Mouse (Mus musculus) adipose tissue, adult 10 weeks (tissue): ENCODE data around the gene Snx13. TPM values are rescaled to one million over a fixed set of nuclear protein-coding genes. Genes with fewer than 3 reads are reported as not detected.

ENCODE experiments used
- polyA plus RNA-seq: library from polyadenylated mRNA; stranded (reverse); fragments of 350-450 nt; fragmentation: Illumina TruSeq; extraction: RNeasy Lipid Tissue Mini Kit (QIAGEN cat#74804); gene quantifications from one replicate; pipeline ENCODE4 v1.2.3, GENCODE M21; 2014; ENCODE audit warnings: low read depth, low replicate concordance

Snx13 gene
- polyA plus RNA-seq, result 18.7 TPM

DNA sequence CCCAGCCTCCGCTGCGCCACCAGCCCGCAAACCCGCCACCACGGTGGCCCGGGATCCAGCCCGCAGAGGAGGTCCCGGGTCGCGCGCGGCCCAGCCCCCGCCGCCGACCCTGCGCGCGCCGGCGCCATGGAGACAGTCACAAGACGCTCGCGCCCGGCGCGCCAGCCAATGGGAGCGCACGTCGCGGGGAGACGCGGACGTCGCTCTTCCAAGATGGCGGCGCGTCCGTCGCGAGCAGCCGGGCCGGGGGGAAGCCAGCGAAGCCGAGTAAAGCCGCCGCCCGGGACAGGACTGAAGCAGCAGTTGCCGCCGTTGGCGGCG lies at the start of gene Snx13:
Gene Snx13, plus strand, starts transcription at position 188 of the 321 bp plus-strand sequence.

Other genes starting within 250 kb of the Snx13 start
- 2.6 TPM for gene Hdac9, start 130.1 kb upstream of the Snx13 start, polyA plus RNA-seq
- gene Prps1l1, start 62.4 kb upstream of the Snx13 start, polyA plus RNA-seq, result 3.3 TPM